Mouse (Mus musculus) CD4-positive, CD25-positive, alpha-beta regulatory T cell, adult 9 weeks (primary cell): ENCODE measurements around the gene Hist1h2bn. TPM values are rescaled to one million over a fixed set of nuclear protein-coding genes. Genes with fewer than 3 reads are reported as not detected.

Experiments used
- polyA plus RNA-seq: library from polyadenylated mRNA; unstranded; fragments of 100-300 nt; shearing (Covaris generic); gene quantifications from one replicate; pipeline ENCODE4 v1.2.1, GENCODE M21; 2017

The Hist1h2bn gene
- 4.6 TPM for polyA plus RNA-seq

GRCm38 (mm10) chr13:21753524-21754285 is at the start of gene Hist1h2bn, which contains the start of gene Hist1h2ak:
Gene Hist1h2bn (plus strand): TSS chr13:21754123.
Gene Hist1h2ak (minus strand): TSS chr13:21753827.

GRCm38 (mm10) chr13:21715864-21716539 is 37.9 kb upstream of the Hist1h2bn start, which contains the start of the genes Hist1h2bl and Hist1h2ai:
Gene Hist1h2bl (minus strand): TSS chr13:21716143.
Gene Hist1h2ai (plus strand): TSS chr13:21716422.

GRCm38 (mm10) chr13:21717397-21718357 is 36.2 kb upstream of the Hist1h2bn start, which contains the start of gene Hist1h3h:
Gene Hist1h3h (plus strand): TSS chr13:21717659.

GRCm38 (mm10) chr13:21721757-21722372 is 32.1 kb upstream of the Hist1h2bn start, which contains the start of gene Hist1h2bm:
Gene Hist1h2bm (plus strand): TSS chr13:21722044.

GRCm38 (mm10) chr13:21734906-21735767 is 18.8 kb upstream of the Hist1h2bn start, which contains the start of gene Hist1h4j:
Gene Hist1h4j (plus strand): TSS chr13:21735064.

GRCm38 (mm10) chr13:21750159-21751017 is 3.5 kb upstream of the Hist1h2bn start, which contains the start of gene Hist1h4k:
Gene Hist1h4k (minus strand): TSS chr13:21750505.

GRCm38 (mm10) chr13:21779767-21780731 is 26.1 kb downstream of the Hist1h2bn start, which contains the start of gene Hist1h1b:
Gene Hist1h1b (minus strand): TSS chr13:21780625.

GRCm38 (mm10) chr13:21783255-21783617 is 29.3 kb downstream of the Hist1h2bn start, which contains the start of gene Hist1h3i:
Gene Hist1h3i (minus strand): TSS chr13:21783370.

GRCm38 (mm10) chr13:21786899-21787629 is 33.1 kb downstream of the Hist1h2bn start, which contains the start of the genes Hist1h2an and Hist1h2bp:
Gene Hist1h2an (minus strand): TSS chr13:21787218.
Gene Hist1h2bp (plus strand): TSS chr13:21787461.

Other genes starting within 250 kb of the Hist1h2bn start
- gene Zkscan8, start 223.0 kb upstream of the Hist1h2bn start, polyA plus RNA-seq = 7.7 TPM
- not detected for gene Olfr1366, start 211.3 kb upstream of the Hist1h2bn start, polyA plus RNA-seq
- gene Olfr1535, start 194.2 kb upstream of the Hist1h2bn start, polyA plus RNA-seq = not detected
- not detected for gene Olfr1364, start 172.4 kb upstream of the Hist1h2bn start, polyA plus RNA-seq
- not detected for gene Olfr1362, start 140.1 kb upstream of the Hist1h2bn start, polyA plus RNA-seq
- not detected for gene Olfr11, start 111.6 kb upstream of the Hist1h2bn start, polyA plus RNA-seq
- gene Olfr1361, start 90.7 kb upstream of the Hist1h2bn start, polyA plus RNA-seq = not detected
- not detected for gene Olfr1360, start 76.7 kb upstream of the Hist1h2bn start, polyA plus RNA-seq
- gene Olfr1359, start 56.0 kb upstream of the Hist1h2bn start, polyA plus RNA-seq = not detected
- not detected for gene Hist1h2bl, start 38.0 kb upstream of the Hist1h2bn start, polyA plus RNA-seq
- gene Hist1h2ai, start 37.7 kb upstream of the Hist1h2bn start, polyA plus RNA-seq = not detected
- gene Hist1h3h, start 36.5 kb upstream of the Hist1h2bn start, polyA plus RNA-seq = not detected
- not detected for gene Hist1h2bm, start 32.1 kb upstream of the Hist1h2bn start, polyA plus RNA-seq
- gene Hist1h4j, start 19.1 kb upstream of the Hist1h2bn start, polyA plus RNA-seq = not detected
- gene Hist1h4k, start 3.6 kb upstream of the Hist1h2bn start, polyA plus RNA-seq = 25.5 TPM
- gene Hist1h2ak, start 296 bp upstream of the Hist1h2bn start, polyA plus RNA-seq = not detected
- gene Hist1h1b, start 26.5 kb downstream of the Hist1h2bn start, polyA plus RNA-seq = 4.1 TPM
- gene Hist1h3i, start 29.2 kb downstream of the Hist1h2bn start, polyA plus RNA-seq = 0.91 TPM
- gene Hist1h2an, start 33.1 kb downstream of the Hist1h2bn start, polyA plus RNA-seq = not detected
- gene Hist1h2bp, start 33.3 kb downstream of the Hist1h2bn start, polyA plus RNA-seq = not detected
- gene Hist1h2bq, start 56.1 kb downstream of the Hist1h2bn start, polyA plus RNA-seq = 5.5 TPM
- not detected for gene Hist1h2ao, start 56.3 kb downstream of the Hist1h2bn start, polyA plus RNA-seq
- gene Hist1h4m, start 57.6 kb downstream of the Hist1h2bn start, polyA plus RNA-seq = 26.8 TPM
- not detected for gene Hist1h4n, start 78.1 kb downstream of the Hist1h2bn start, polyA plus RNA-seq
- gene Hist1h2ap, start 79.4 kb downstream of the Hist1h2bn start, polyA plus RNA-seq = 44.7 TPM
- 5.6 TPM for gene Hist1h2br, start 79.6 kb downstream of the Hist1h2bn start, polyA plus RNA-seq
- 0.17 TPM for gene Zfp184, start 191.0 kb downstream of the Hist1h2bn start, polyA plus RNA-seq
- gene Pom121l2, start 227.1 kb downstream of the Hist1h2bn start, polyA plus RNA-seq = not detected